Mouse (Mus musculus): Measurements from ENCODE around the gene Tas2r105. TPM values are rescaled to one million over a fixed set of nuclear protein-coding genes. Genes with fewer than 3 reads are reported as not detected.

Tas2r105 gene
- not detected in 2 replicates for polyA plus RNA-seq (2016; fragmentation: Nextera tagmentation; extraction: Ambion mirVana)

GRCm38 (mm10) chr6:131687395-131687794 is at the start of gene Tas2r105:
Gene Tas2r105 (minus strand): TSS chr6:131687495.
- no peak for ATAC-seq (ENCODE audit: low FRiP score)
- no peaks in the 10 kb centered on the region for H3K4me1 ChIP-seq
- no peak within 1 kb of the TSS for H3K27ac ChIP-seq
- no peak within 1 kb of the TSS for H3K4me2 ChIP-seq (replicated peaks)
- no peak within 1 kb of the TSS for H3K4me3 ChIP-seq
- H3K9me3 ChIP-seq (replicated peaks): 0 out of 2 replicates have a peak, but pooled peaks cover 8% of the 10 kb centered on the region
- no peaks in the 10 kb centered on the region for H3K36me3 ChIP-seq
- WGBS: 76% methylated on average over 1 of the region's 1 CpGs
- H3K27me3 ChIP-seq: no peaks in the 10 kb centered on the region
- H3K9ac ChIP-seq: no peak within 1 kb of the TSS

- H3K9ac ChIP-seq: no peak overlapping the region
- H3K9me3 ChIP-seq (replicated peaks): 0 out of 2 replicates have a peak, but pooled peaks cover 3% of the 10 kb centered on the region
- H3K27me3 ChIP-seq: no peaks in the 10 kb centered on the region
- ATAC-seq (ENCODE audit: low FRiP score): no peak
- H3K4me2 ChIP-seq (replicated peaks): no peak overlapping the region
- no peaks in the 10 kb centered on the region for H3K4me1 ChIP-seq
- WGBS: 47% methylated on average over 7 of the region's 7 CpGs
- no peak overlapping the region for H3K4me3 ChIP-seq
- no peak overlapping the region for H3K27ac ChIP-seq
- H3K36me3 ChIP-seq: no peaks in the 10 kb centered on the region
Observed at GRCm38 (mm10) chr6:131712803-131713202, 25.5 kb upstream of the Tas2r105 start.

GRCm38 (mm10) chr6:131689963-131690362 is 2.7 kb upstream of the Tas2r105 start, which contains the start of gene Tas2r114:
Gene Tas2r114 (minus strand): TSS chr6:131690063.
- H3K4me3 ChIP-seq: no peak within 1 kb of the TSS
- no peak within 1 kb of the TSS for H3K27ac ChIP-seq
- ATAC-seq (ENCODE audit: low FRiP score): no peak

GRCm38 (mm10) chr6:131685644-131686043 is 1.7 kb downstream of the Tas2r105 start, which contains the start of gene Tas2r104:
Gene Tas2r104 (minus strand): TSS chr6:131685744.
- no peak for ATAC-seq (ENCODE audit: low FRiP score)
- Histone ChIP-seq H3K4me3 (no peak within 1 kb of the TSS), H3K27ac (no peak within 1 kb of the TSS), H3K36me3 (no peaks in the 10 kb centered on the region), H3K4me2 (replicated peaks) (no peak within 1 kb of the TSS), H3K4me1 (no peaks in the 10 kb centered on the region), H3K9ac (no peak within 1 kb of the TSS), H3K27me3 (no peaks in the 10 kb centered on the region), H3K9me3 (replicated peaks) (0 out of 2 replicates have a peak, but pooled peaks cover 3% of the 10 kb centered on the region)
- WGBS: 78% methylated on average over 1 of the region's 1 CpGs

More at GRCm38 (mm10) chr6:131689963-131690362, 2.7 kb upstream of the Tas2r105 start, which contains the start of gene Tas2r114:
- Histone ChIP-seq H3K36me3 (no peaks in the 10 kb centered on the region), H3K9ac (no peak within 1 kb of the TSS), H3K9me3 (replicated peaks) (0 out of 2 replicates have a peak, but pooled peaks cover 5% of the 10 kb centered on the region), H3K4me2 (replicated peaks) (no peak within 1 kb of the TSS), H3K27me3 (no peaks in the 10 kb centered on the region), H3K4me1 (no peaks in the 10 kb centered on the region)

GRCm38 (mm10) chr6:131678786-131679185 is 8.5 kb downstream of the Tas2r105 start, which contains the start of gene Tas2r106:
Gene Tas2r106 (minus strand): TSS chr6:131678886.
- H3K4me2 ChIP-seq (replicated peaks): no peak within 1 kb of the TSS
- WGBS: 70% methylated on average over 3 of the region's 3 CpGs
- no peak within 1 kb of the TSS for H3K9ac ChIP-seq
- H3K27me3 ChIP-seq: no peaks in the 10 kb centered on the region
- H3K4me1 ChIP-seq: no peaks in the 10 kb centered on the region
- no peak within 1 kb of the TSS for H3K27ac ChIP-seq
- H3K4me3 ChIP-seq: no peak within 1 kb of the TSS
- ATAC-seq (ENCODE audit: low FRiP score): no peak
- H3K9me3 ChIP-seq (replicated peaks): peaks cover 9% of the 10 kb centered on the region
- H3K36me3 ChIP-seq: no peaks in the 10 kb centered on the region

GRCm38 (mm10) chr6:131660049-131660448 is 27.2 kb downstream of the Tas2r105 start, which contains the start of gene Tas2r107:
Gene Tas2r107 (minus strand): TSS chr6:131660149.
- Histone ChIP-seq H3K4me2 (replicated peaks) (no peak within 1 kb of the TSS), H3K9me3 (replicated peaks) (peaks cover 10% of the 10 kb centered on the region; the same call in 1 of the 2 replicates), H3K27me3 (no peaks in the 10 kb centered on the region), H3K4me1 (no peaks in the 10 kb centered on the region), H3K9ac (no peak within 1 kb of the TSS), H3K27ac (no peak within 1 kb of the TSS), H3K36me3 (no peaks in the 10 kb centered on the region), H3K4me3 (no peak within 1 kb of the TSS)
- no peak for ATAC-seq (ENCODE audit: low FRiP score)

Other genes with a start within 250 kb of the Tas2r105 start
- gene 5430401F13Rik, start 201.1 kb downstream of the Tas2r105 start, polyA plus RNA-seq (2016; fragmentation: Nextera tagmentation; extraction: Ambion mirVana): not detected in 2 replicates
- 0.43 TPM in 1 of 2 replicates, not detected in the other for gene Gm6619, start 201.1 kb downstream of the Tas2r105 start, polyA plus RNA-seq (2016; fragmentation: Nextera tagmentation; extraction: Ambion mirVana)
- not detected in 2 replicates for gene Tas2r130, start 56.6 kb downstream of the Tas2r105 start, polyA plus RNA-seq (2016; fragmentation: Nextera tagmentation; extraction: Ambion mirVana)
- not detected in 2 replicates for gene Tas2r107, start 27.3 kb downstream of the Tas2r105 start, polyA plus RNA-seq (2016; fragmentation: Nextera tagmentation; extraction: Ambion mirVana)
- not detected in 2 replicates for gene Tas2r106, start 8.6 kb downstream of the Tas2r105 start, polyA plus RNA-seq (2016; fragmentation: Nextera tagmentation; extraction: Ambion mirVana)
- gene Tas2r104, start 1.8 kb downstream of the Tas2r105 start, polyA plus RNA-seq (2016; fragmentation: Nextera tagmentation; extraction: Ambion mirVana): not detected in 2 replicates
- gene Tas2r114, start 2.6 kb upstream of the Tas2r105 start, polyA plus RNA-seq (2016; fragmentation: Nextera tagmentation; extraction: Ambion mirVana): not detected in 2 replicates

All from hindbrain, embryonic 12.5 days (tissue).